Mouse (Mus musculus) ovary, adult 10 weeks (tissue): ENCODE data around the gene Pdilt. TPM values are rescaled to one million over a fixed set of nuclear protein-coding genes. Genes with fewer than 3 reads are reported as not detected.

Experiments
- polyA plus RNA-seq: library from polyadenylated mRNA; stranded (reverse); fragments of 350-450 nt; fragmentation: Illumina TruSeq; extraction: RNeasy Lipid Tissue Mini Kit (QIAGEN cat#74804); gene quantifications from one replicate; pipeline ENCODE4 v1.2.3, GENCODE M21; 2014

The Pdilt gene
- not detected for polyA plus RNA-seq

GRCm38 (mm10) chr7:119523389-119523788 lies at the start of gene Pdilt:
TSS of gene Pdilt (minus strand) at chr7:119523489.

GRCm38 (mm10) chr7:119554040-119554439 lies 30.8 kb upstream of the Pdilt start, which contains the start of gene Acsm2:
TSS of gene Acsm2 (plus strand) at chr7:119554340.

GRCm38 (mm10) chr7:119519163-119519562 lies 4.1 kb downstream of the Pdilt start, which contains the start of gene Acsm5:
TSS of gene Acsm5 (plus strand) at chr7:119519463.

GRCm38 (mm10) chr7:119479256-119479655 lies 44.0 kb downstream of the Pdilt start, which contains the start of gene Umod:
TSS of gene Umod (minus strand) at chr7:119479282.

GRCm38 (mm10) chr7:119459185-119459584 lies 64.1 kb downstream of the Pdilt start, which contains the start of gene Gp2:
TSS of gene Gp2 (minus strand) at chr7:119459285.

Other genes starting within 250 kb of the Pdilt start
- gene Gp2, start 64.2 kb downstream of the Pdilt start, polyA plus RNA-seq = not detected
- not detected for gene Umod, start 44.2 kb downstream of the Pdilt start, polyA plus RNA-seq
- 0.14 TPM for gene Acsm5, start 4.0 kb downstream of the Pdilt start, polyA plus RNA-seq
- not detected for gene Acsm2, start 30.9 kb upstream of the Pdilt start, polyA plus RNA-seq
- not detected for gene Acsm1, start 83.5 kb upstream of the Pdilt start, polyA plus RNA-seq
- not detected for gene Acsm4, start 166.5 kb upstream of the Pdilt start, polyA plus RNA-seq
- gene Thumpd1, start 197.3 kb upstream of the Pdilt start, polyA plus RNA-seq = 77.3 TPM
- 5.3 TPM for gene Acsm3, start 237.4 kb upstream of the Pdilt start, polyA plus RNA-seq